Mouse (Mus musculus) cerebellum, adult 2 months (tissue): ENCODE measurements around the gene Tspan18. TPM values are rescaled to one million over a fixed set of nuclear protein-coding genes. Genes with fewer than 3 reads are reported as not detected.

Experiments used
- DNase-seq, 2 experiments: peaks; one replicate each; pipeline ENCODE4 v3.0.0; 2021
- H3K27ac ChIP-seq: fragments of 200-500 bp; 2 replicates; pipeline ENCODE4 v1.5.1; 2012; ENCODE audit warnings: low read length, control low read depth, inconsistent platforms; ENCODE audit not compliant: insufficient read depth
- H3K27me3 ChIP-seq: fragments of 200-500 bp; 2 replicates; pipeline ENCODE4 v1.6.1; 2012; ENCODE audit warnings: inconsistent platforms, mild to moderate bottlenecking, low read length, moderate library complexity; ENCODE audit not compliant: control insufficient read depth, insufficient read depth
- H3K4me1 ChIP-seq: fragments of 200-500 bp; 2 replicates; pipeline ENCODE4 v1.6.1; 2011; ENCODE audit warnings: low read length; ENCODE audit not compliant: control insufficient read depth, insufficient read depth
- H3K4me3 ChIP-seq: fragments of 200-500 bp; replicated peaks from 2 replicates; pipeline ENCODE3; 2011; ENCODE audit warnings: mild to moderate bottlenecking, low read depth, low read length, control low read depth; ENCODE audit not compliant: insufficient read depth
- CTCF ChIP-seq: fragments of 200-500 bp; IDR thresholded peaks from 2 replicates; pipeline ENCODE4 v1.5.1; 2011; ENCODE audit warnings: low read depth, mild to moderate bottlenecking, control low read depth, low read length, moderate library complexity, borderline replicate concordance; ENCODE audit not compliant: insufficient read depth
- POLR2A ChIP-seq: fragments of 200-500 bp; IDR thresholded peaks from 2 replicates; pipeline ENCODE4 v1.6.1; 2011; ENCODE audit warnings: low read length, control low read depth, borderline replicate concordance; ENCODE audit not compliant: insufficient read depth
- WGBS: fragments of 180-500 bp; shearing (Covaris S2); methylation state at CpG from one replicate; pipeline ENCODE4 v1.1.7; 2018; 5-methylcytosine and 5-hydroxymethylcytosine counted together
- polyA plus RNA-seq: library from polyadenylated mRNA; depleted of rRNA; stranded (reverse); fragments of >200 nt; gene quantifications from 2 replicates; pipeline ENCODE4 v1.2.3, GENCODE M21; 2012

Gene Tspan18
- polyA plus RNA-seq, 1 experiment: 11.3 TPM

- Histone ChIP-seq H3K27me3 (no peaks in the 10 kb centered on the region), H3K4me1 (no peaks in the 10 kb centered on the region), H3K27ac (no peak overlapping the region), H3K4me3 (no peak overlapping the region)
- WGBS: 68% methylated on average over 4 of the region's 4 CpGs
- DNase-seq: no peak
- TF ChIP-seq POLR2A: no peak
- no peak for TF ChIP-seq CTCF
Measured at GRCm38 (mm10) chr2:93304273-93304634, 30.1 kb downstream of the Tspan18 start.

GRCm38 (mm10) chr2:93303585-93304272 is 30.6 kb downstream of the Tspan18 start:
- 63% methylated on average over 16 of the region's 16 CpGs for WGBS
- no peak for TF ChIP-seq POLR2A
- no peak for TF ChIP-seq CTCF
- Histone ChIP-seq H3K4me1 (no peaks in the 10 kb centered on the region), H3K4me3 (no peak overlapping the region), H3K27me3 (no peaks in the 10 kb centered on the region), H3K27ac (no peak overlapping the region)
- DNase-seq: no peak

- TF ChIP-seq POLR2A (no peak), CTCF (no peak)
- DNase-seq: no peak
- Histone ChIP-seq H3K4me1 (no peaks in the 10 kb centered on the region), H3K27me3 (no peaks in the 10 kb centered on the region), H3K4me3 (no peak overlapping the region), H3K27ac (no peak overlapping the region)
- WGBS: 66% methylated on average over 5 of the region's 5 CpGs
Measured at GRCm38 (mm10) chr2:93303260-93303584, 31.1 kb downstream of the Tspan18 start.

GRCm38 (mm10) chr2:93297656-93298055 is 36.6 kb downstream of the Tspan18 start:
- Histone ChIP-seq H3K4me3 (no peak overlapping the region), H3K27me3 (no peaks in the 10 kb centered on the region), H3K4me1 (peaks cover 6% of the 10 kb centered on the region; the same call in 1 of the 2 replicates), H3K27ac (no peak overlapping the region)
- WGBS: 3% methylated on average over 3 of the region's 3 CpGs
- no peak for TF ChIP-seq POLR2A
- no peak for TF ChIP-seq CTCF
- peak; percentile 73 to 87 for DNase-seq

- Histone ChIP-seq H3K27me3 (no peaks in the 10 kb centered on the region), H3K4me1 (peaks cover 7% of the 10 kb centered on the region), H3K4me3 (no peak overlapping the region), H3K27ac (no peak overlapping the region)
- TF ChIP-seq POLR2A (no peak), CTCF (no peak)
- WGBS: 72% methylated on average over 13 of the region's 13 CpGs
- DNase-seq: no peak
Measured at GRCm38 (mm10) chr2:93291186-93291926, 42.9 kb downstream of the Tspan18 start.

GRCm38 (mm10) chr2:93290345-93291118 is 43.8 kb downstream of the Tspan18 start:
- H3K27ac ChIP-seq: no peak overlapping the region
- 84% methylated on average over 7 of the region's 7 CpGs for WGBS
- peaks cover 14% of the 10 kb centered on the region for H3K4me1 ChIP-seq
- no peak for DNase-seq
- H3K27me3 ChIP-seq: no peaks in the 10 kb centered on the region
- TF ChIP-seq POLR2A (no peak), CTCF (no peak)
- no peak overlapping the region for H3K4me3 ChIP-seq

- WGBS: 68% methylated on average over 10 of the region's 10 CpGs
- Histone ChIP-seq H3K4me1 (peaks cover 18% of the 10 kb centered on the region), H3K27ac (no peak overlapping the region), H3K4me3 (no peak overlapping the region), H3K27me3 (no peaks in the 10 kb centered on the region)
- no peak for DNase-seq
- TF ChIP-seq POLR2A (no peak), CTCF (no peak)
Measured at GRCm38 (mm10) chr2:93289161-93289560, 45.1 kb downstream of the Tspan18 start.

- TF ChIP-seq POLR2A (no peak), CTCF (no peak)
- Histone ChIP-seq H3K4me3 (no peak overlapping the region), H3K27ac (no peak overlapping the region), H3K27me3 (no peaks in the 10 kb centered on the region), H3K4me1 (peaks cover 18% of the 10 kb centered on the region)
- 70% methylated on average over 4 of the region's 4 CpGs for WGBS
- DNase-seq: no peak
Measured at GRCm38 (mm10) chr2:93287348-93287747, 47.0 kb downstream of the Tspan18 start.
